Mouse (Mus musculus) liver, adult 2 months (tissue): ENCODE results near the gene Ccdc103.

Experiments used
- CTCF ChIP-seq: fragments of 200-500 bp; IDR thresholded peaks from 2 replicates; pipeline ENCODE4 v1.5.1; 2011; ENCODE audit warnings: low read depth, low read length, control low read depth
- POLR2A ChIP-seq: fragments of 200-500 bp; IDR thresholded peaks from 2 replicates; pipeline ENCODE4 v1.6.1; 2011; ENCODE audit warnings: low read length, control low read depth; ENCODE audit not compliant: insufficient read depth; ENCODE audit errors: extremely low read depth

- TF ChIP-seq POLR2A (no peak), CTCF (no peak)
Measured at GRCm38 (mm10) chr11:102836146-102836545, 44.9 kb upstream of the Ccdc103 start.
